ENCODE assay signal across 30 mouse cellular contexts in the genomic region with DNA sequence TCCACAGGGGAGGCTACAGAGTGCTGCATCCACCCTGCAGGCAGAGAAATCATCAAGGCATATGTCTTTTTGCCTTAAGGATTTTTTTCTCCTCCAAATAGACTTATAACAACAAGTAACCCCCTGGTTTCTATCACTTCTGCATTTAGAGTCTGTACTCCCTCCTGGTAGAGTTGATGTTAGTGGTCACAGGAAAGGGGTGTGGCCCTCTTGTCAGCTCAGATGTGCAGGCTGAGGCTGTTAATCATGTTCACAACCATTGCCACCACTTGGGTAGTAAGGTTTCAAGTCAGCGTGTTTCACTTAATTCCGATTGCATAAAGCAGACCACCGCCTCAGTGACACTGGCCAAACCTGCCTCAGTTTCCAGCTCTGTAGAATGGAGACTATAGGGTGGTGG.
DNase-seq lines count a peak whose midpoint lies in the region; ATAC-seq and TF ChIP-seq lines count a peak whose summit lies in the region.
"Had no signal": no experiment of that assay in that cellular context is flagged by ENCODE, and none has a peak within 500 bp of the region (broad histone marks: within the 10 kb centered on the region; RNA-seq: fewer than 3 reads in every experiment).

No protein-coding gene starts in this region.

- no peak overlapping the region for H3K9ac ChIP-seq in intestine, embryonic 14.5 days (ENCODE audit: low read length)
- no peak overlapping the region for H3K9ac ChIP-seq in intestine, postnatal 0 days (ENCODE audit: low read depth, low read length)
- H3K9ac ChIP-seq in kidney, embryonic 16.5 days (replicated peaks; ENCODE audit: low read length), result no peak overlapping the region
- H3K9ac ChIP-seq: embryonic facial prominence, embryonic 13.5 days; forebrain, embryonic 13.5 days; heart, embryonic 15.5 days; hindbrain, embryonic 14.5 days; limb, embryonic 12.5 days; lung, embryonic 15.5 days; neural tube, embryonic 13.5 days had no signal

- H3K4me3 ChIP-seq in intestine, embryonic 14.5 days (ENCODE audit: low read depth, low read length), result no peak overlapping the region
- no peak overlapping the region for H3K4me3 ChIP-seq in intestine, postnatal 0 days (ENCODE audit: low read depth, low read length)
- no peak overlapping the region for H3K4me3 ChIP-seq in bone marrow, adult 2 months (replicated peaks; ENCODE audit: control insufficient read depth, low read depth, low read length)
- H3K4me3 ChIP-seq in megakaryocyte, embryonic 14.5 days (replicated peaks), result peak overlapping the region; percentile 47
- no peak overlapping the region for H3K4me3 ChIP-seq in kidney, embryonic 16.5 days (ENCODE audit: low read length)
- H3K4me3 ChIP-seq: embryonic facial prominence, embryonic 13.5 days; erythroblast, embryonic 14.5 days; forebrain, embryonic 13.5 days; heart, embryonic 15.5 days; limb, embryonic 12.5 days; lung, embryonic 15.5 days; myocyte; neural tube, embryonic 13.5 days had no signal

- WGBS in intestine, embryonic 14.5 days, result 91% methylated on average over 3 of the region's 3 CpGs
- 88% methylated on average over 3 of the region's 3 CpGs for WGBS in intestine, postnatal 0 days
- WGBS in bone marrow, adult 2 months, result 5% methylated on average over 3 of the region's 3 CpGs
- WGBS in kidney, embryonic 16.5 days, result 57% methylated on average over 3 of the region's 3 CpGs

- TF ChIP-seq POLR2A in bone marrow, adult 2 months (IDR thresholded peaks at IDR 0.05; ENCODE audit: borderline replicate concordance, control insufficient read depth, low read depth, low read length), result no peak

- no peak for ATAC-seq in intestine, embryonic 14.5 days (replicated peaks; ENCODE audit: low FRiP score, low TSS enrichment, low read depth)
- no peak for ATAC-seq in intestine, postnatal 0 days
- no peak for ATAC-seq in kidney, embryonic 16.5 days (ENCODE audit: low FRiP score, low TSS enrichment)
- ATAC-seq: forebrain, embryonic 13.5 days; inflammation-experienced regulatory T-cells, adult 6 months had no signal

- H3K36me3 ChIP-seq in intestine, embryonic 14.5 days (ENCODE audit: control insufficient read depth, insufficient read depth, low read length), result no peaks in the 10 kb centered on the region
- no peaks in the 10 kb centered on the region for H3K36me3 ChIP-seq in intestine, postnatal 0 days (ENCODE audit: control insufficient read depth, insufficient read depth)
- H3K36me3 ChIP-seq in megakaryocyte, embryonic 14.5 days (replicated peaks; ENCODE audit: low read length), result no peaks in the 10 kb centered on the region
- no peaks in the 10 kb centered on the region for H3K36me3 ChIP-seq in kidney, embryonic 16.5 days (ENCODE audit: insufficient read depth, low read length)
- H3K36me3 ChIP-seq: embryonic facial prominence, embryonic 13.5 days; heart, embryonic 15.5 days; limb, embryonic 12.5 days; lung, embryonic 15.5 days; neural tube, embryonic 13.5 days had no signal

- H3K4me2 ChIP-seq in intestine, embryonic 14.5 days (ENCODE audit: low read length), result no peak overlapping the region
- no peak overlapping the region for H3K4me2 ChIP-seq in intestine, postnatal 0 days (replicated peaks; ENCODE audit: low read depth)
- H3K4me2 ChIP-seq in kidney, embryonic 16.5 days (replicated peaks; ENCODE audit: low read depth, low read length), result no peak overlapping the region
- H3K4me2 ChIP-seq: embryonic facial prominence, embryonic 13.5 days; forebrain, embryonic 13.5 days; heart, embryonic 15.5 days; hindbrain, embryonic 14.5 days; limb, embryonic 12.5 days; liver, embryonic 11.5 days; lung, embryonic 15.5 days; neural tube, embryonic 13.5 days had no signal

- H3K27ac ChIP-seq in intestine, embryonic 14.5 days (ENCODE audit: low read depth), result no peak overlapping the region
- no peak overlapping the region for H3K27ac ChIP-seq in intestine, postnatal 0 days (ENCODE audit: low read depth, low read length)
- H3K27ac ChIP-seq in bone marrow, adult 2 months (ENCODE audit: control insufficient read depth, insufficient read depth, low read depth, low read length, poor library complexity), result peak overlapping the region; percentile 2; the same call in 1 of the 2 replicates
- no peak overlapping the region for H3K27ac ChIP-seq in kidney, embryonic 16.5 days (ENCODE audit: low read length)
- H3K27ac ChIP-seq: embryonic facial prominence, embryonic 13.5 days; forebrain, embryonic 13.5 days; heart, embryonic 15.5 days; hindbrain, embryonic 14.5 days; limb, embryonic 12.5 days; lung, embryonic 15.5 days; neural tube, embryonic 13.5 days had no signal

- TF ChIP-seq CTCF in intestine, postnatal 0 days (IDR thresholded peaks at IDR 0.05; ENCODE audit: low read depth), result no peak
- TF ChIP-seq CTCF in bone marrow, adult 2 months (IDR thresholded peaks at IDR 0.05; ENCODE audit: control insufficient read depth, insufficient read depth, low read length), result no peak

- H3K27me3 ChIP-seq in intestine, embryonic 14.5 days (replicated peaks; ENCODE audit: control insufficient read depth, insufficient read depth, low read length), result no peaks in the 10 kb centered on the region
- H3K27me3 ChIP-seq in intestine, postnatal 0 days (replicated peaks; ENCODE audit: control insufficient read depth, insufficient read depth, low read length), result no peaks in the 10 kb centered on the region
- H3K27me3 ChIP-seq in megakaryocyte, embryonic 14.5 days (replicated peaks), result peaks cover 14% of the 10 kb centered on the region
- no peaks in the 10 kb centered on the region for H3K27me3 ChIP-seq in kidney, embryonic 16.5 days (ENCODE audit: insufficient read depth, low read length)
- H3K27me3 ChIP-seq: forebrain, embryonic 13.5 days; limb, embryonic 12.5 days; lung, embryonic 15.5 days; neural tube, embryonic 13.5 days had no signal

- no peaks in the 10 kb centered on the region for H3K9me3 ChIP-seq in intestine, embryonic 14.5 days (ENCODE audit: control insufficient read depth, low read length)
- no peaks in the 10 kb centered on the region for H3K9me3 ChIP-seq in intestine, postnatal 0 days (ENCODE audit: control insufficient read depth)
- H3K9me3 ChIP-seq in megakaryocyte, embryonic 14.5 days, result no peaks in the 10 kb centered on the region
- no peaks in the 10 kb centered on the region for H3K9me3 ChIP-seq in kidney, embryonic 16.5 days (ENCODE audit: low read length)
- H3K9me3 ChIP-seq: embryonic facial prominence, embryonic 13.5 days; forebrain, embryonic 13.5 days; heart, embryonic 15.5 days; limb, embryonic 12.5 days; lung, embryonic 15.5 days; neural tube, embryonic 13.5 days had no signal

- H3K4me1 ChIP-seq in intestine, embryonic 14.5 days (replicated peaks; ENCODE audit: control insufficient read depth, insufficient read depth, low read length), result no peaks in the 10 kb centered on the region
- H3K4me1 ChIP-seq in intestine, postnatal 0 days (replicated peaks; ENCODE audit: control insufficient read depth, insufficient read depth, low read length), result no peaks in the 10 kb centered on the region
- H3K4me1 ChIP-seq in bone marrow, adult 2 months (ENCODE audit: control insufficient read depth, insufficient read depth, low read length), result peaks cover 4% of the 10 kb centered on the region; the same call in 1 of the 2 replicates
- H3K4me1 ChIP-seq in megakaryocyte, embryonic 14.5 days, result peaks cover 7% of the 10 kb centered on the region; the same call in 1 of the 2 replicates
- no peaks in the 10 kb centered on the region for H3K4me1 ChIP-seq in kidney, embryonic 16.5 days (ENCODE audit: insufficient read depth, low read length)
- H3K4me1 ChIP-seq: embryonic facial prominence, embryonic 13.5 days; forebrain, embryonic 13.5 days; heart, embryonic 15.5 days; limb, embryonic 12.5 days; lung, embryonic 15.5 days; neural tube, embryonic 13.5 days had no signal

- DNase-seq in intestine, embryonic 14.5 days (ENCODE audit: low spot score), result peak; percentile 43
- DNase-seq in 416B (ENCODE audit: low read depth), result peak; percentile 10
- DNase-seq in heart, adult 8-10 months (ENCODE audit: low spot score), result no peak
- DNase-seq in cerebellum, adult 18-20 months, result no peak
- DNase-seq: adrenal gland, postnatal 14 days; cerebellum, adult 11 months; cerebellum, postnatal 10 days; gastrocnemius, postnatal 36 days; heart, postnatal 36 days; kidney, adult 8-10 months; kidney, postnatal 14 days; layer of hippocampus, postnatal 36 days; midbrain, embryonic 14.5 days; thymus, adult 18-20 months; thymus, postnatal 36 days had no signal

Comparison
In these comparisons a context has a peak if more than half of its experiments do, and no peak if none do; other contexts are left out.
1. DNase-seq: peak in intestine, embryonic 14.5 days (single experiment) and 416B (single experiment); none in heart, adult 8-10 months (single experiment) and cerebellum, adult 18-20 months (0 of 2).